Mouse (Mus musculus) embryonic facial prominence, embryonic 13.5 days (tissue): ENCODE measurements around the gene Zfp580. TPM values are rescaled to one million over a fixed set of nuclear protein-coding genes. Genes with fewer than 3 reads are reported as not detected.
A peak's percentile ranks its signal among the peaks of the same experiment; 100 is the strongest.
"Not testable (repeated sequence)": the region's sequence is repeated elsewhere in the genome, so short reads cannot be mapped to it uniquely, and the experiment has no call there.

Experiments used
- ATAC-seq: fragments of 200-750 bp; cut with Nextera tagmentation; 2 replicates; pipeline ENCODE4 v1.8.0; 2017; ENCODE audit warnings: low read depth; ENCODE audit not compliant: insufficient number of reproducible peaks, insufficient read depth, low FRiP score, low TSS enrichment
- H3K27ac ChIP-seq: fragments of 300-500 bp; sonication (generic); 2 replicates; pipeline ENCODE4 v1.5.1; 2015; ENCODE audit warnings: moderate library complexity, mild to moderate bottlenecking, inconsistent platforms
- H3K27me3 ChIP-seq: fragments of 300-500 bp; sonication (generic); 2 replicates; pipeline ENCODE4 v1.6.1; 2015; ENCODE audit warnings: mild to moderate bottlenecking, inconsistent platforms
- H3K36me3 ChIP-seq: fragments of 300-500 bp; sonication (generic); 2 replicates; pipeline ENCODE4 v1.6.1; 2015; ENCODE audit warnings: mild to moderate bottlenecking, inconsistent platforms
- H3K4me1 ChIP-seq: fragments of 300-500 bp; sonication (generic); 2 replicates; pipeline ENCODE4 v1.6.1; 2015; ENCODE audit warnings: inconsistent platforms
- H3K4me2 ChIP-seq: fragments of 300-500 bp; sonication (generic); 2 replicates; pipeline ENCODE4 v1.6.1; 2015; ENCODE audit warnings: moderate library complexity, mild to moderate bottlenecking, inconsistent platforms
- H3K4me3 ChIP-seq: fragments of 300-500 bp; sonication (generic); 2 replicates; pipeline ENCODE4 v1.5.1; 2015; ENCODE audit warnings: mild to moderate bottlenecking, inconsistent platforms
- H3K9ac ChIP-seq: fragments of 300-500 bp; sonication (generic); 2 replicates; pipeline ENCODE4 v1.6.1; 2015; ENCODE audit warnings: mild to moderate bottlenecking, inconsistent platforms
- H3K9me3 ChIP-seq: fragments of 300-500 bp; sonication (generic); 2 replicates; pipeline ENCODE4 v1.6.1; 2016; ENCODE audit warnings: inconsistent platforms
- WGBS: fragments of 180-500 bp; shearing (Covaris S2); methylation state at CpG from one replicate; pipeline ENCODE4 v1.1.7; 2015; ENCODE audit warnings: mixed read lengths; 5-methylcytosine and 5-hydroxymethylcytosine counted together
- polyA plus RNA-seq: library from polyadenylated mRNA; unstranded; fragments of >200 nt; fragmentation: Nextera tagmentation; extraction: Ambion mirVana; gene quantifications from 2 replicates; pipeline ENCODE4 v1.2.1, GENCODE M21; 2015

The Zfp580 gene
- polyA plus RNA-seq, result 44.7 and 45.9 TPM in 2 replicates

DNA sequence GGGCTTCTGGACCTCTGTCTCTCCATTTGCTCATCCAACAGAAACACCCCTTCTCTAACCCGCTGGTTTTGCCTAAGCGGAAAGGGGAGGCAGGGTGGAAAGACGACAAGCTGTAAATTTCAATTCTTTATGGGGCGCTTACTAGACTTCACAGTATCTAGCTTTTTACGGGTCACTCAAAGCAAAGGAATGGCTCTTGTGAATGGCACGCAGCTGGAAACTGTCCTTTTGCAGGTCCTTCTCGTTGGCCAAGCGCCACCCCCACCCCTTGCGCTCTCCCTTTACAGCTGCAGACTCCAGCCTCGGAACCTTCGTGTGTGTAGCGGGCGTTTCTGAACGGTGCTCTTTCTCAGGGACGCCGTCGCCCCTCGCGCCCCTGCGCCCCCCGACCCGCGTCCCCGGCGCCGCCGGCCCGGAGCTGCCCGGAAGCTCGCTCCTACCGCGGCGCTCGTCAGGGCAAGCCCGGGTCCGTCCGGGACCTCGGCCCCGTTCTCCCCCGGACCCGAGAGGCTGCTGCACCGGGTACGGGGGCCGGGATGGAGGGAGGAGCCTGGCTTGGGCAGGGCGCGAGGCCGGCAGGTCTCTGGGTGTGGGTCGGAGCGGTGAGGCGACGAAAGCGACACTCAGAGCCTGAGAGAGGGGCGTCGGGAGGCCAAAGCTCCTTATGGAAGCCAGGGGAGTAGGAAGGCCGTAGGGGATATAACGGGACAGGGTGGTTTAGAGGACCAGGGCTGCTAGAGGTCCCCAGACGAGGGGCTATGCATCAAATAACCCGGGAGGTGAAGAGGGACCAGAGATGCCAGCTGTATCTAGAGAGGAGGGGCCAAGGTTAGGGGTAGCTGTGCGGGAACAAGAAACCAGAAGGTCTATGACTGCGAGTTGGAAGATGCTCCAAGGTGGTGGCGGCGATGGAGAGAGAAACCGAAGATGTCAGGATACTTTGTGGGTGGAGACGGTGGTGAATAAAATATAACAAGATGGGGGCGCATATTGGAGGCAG is at the start of gene Zfp580:
Gene Zfp580, plus strand, starts transcription at position 346 of the 1,000 bp plus-strand sequence.
- no peaks in the 10 kb centered on the region for H3K9me3 ChIP-seq
- WGBS, result under 1% methylated on average over 65 of the region's 65 CpGs
- peak within 1 kb of the TSS; percentile 87 for H3K4me2 ChIP-seq
- peak; percentile 62; the same call in 1 of the 2 replicates for ATAC-seq
- H3K9ac ChIP-seq, result peak within 1 kb of the TSS; percentile 90
- H3K27ac ChIP-seq, result peak within 1 kb of the TSS; percentile 57; the same call in 1 of the 2 replicates
- peaks cover 45% of the 10 kb centered on the region for H3K27me3 ChIP-seq
- peaks cover 42% of the 10 kb centered on the region for H3K4me1 ChIP-seq
- peak within 1 kb of the TSS; percentile 77 for H3K4me3 ChIP-seq
- H3K36me3 ChIP-seq, result no peaks in the 10 kb centered on the region

- not testable (repeated sequence) for H3K27me3 ChIP-seq, H3K9me3 ChIP-seq, H3K4me2 ChIP-seq, ATAC-seq, H3K4me1 ChIP-seq, H3K9ac ChIP-seq, H3K27ac ChIP-seq, H3K4me3 ChIP-seq
- WGBS, result 59% methylated on average over 8 of the region's 8 CpGs
- peaks cover 19% of the 10 kb centered on the region for H3K36me3 ChIP-seq
Observed at GRCm38 (mm10) chr7:5002876-5003275, 48.5 kb upstream of the Zfp580 start.

DNA sequence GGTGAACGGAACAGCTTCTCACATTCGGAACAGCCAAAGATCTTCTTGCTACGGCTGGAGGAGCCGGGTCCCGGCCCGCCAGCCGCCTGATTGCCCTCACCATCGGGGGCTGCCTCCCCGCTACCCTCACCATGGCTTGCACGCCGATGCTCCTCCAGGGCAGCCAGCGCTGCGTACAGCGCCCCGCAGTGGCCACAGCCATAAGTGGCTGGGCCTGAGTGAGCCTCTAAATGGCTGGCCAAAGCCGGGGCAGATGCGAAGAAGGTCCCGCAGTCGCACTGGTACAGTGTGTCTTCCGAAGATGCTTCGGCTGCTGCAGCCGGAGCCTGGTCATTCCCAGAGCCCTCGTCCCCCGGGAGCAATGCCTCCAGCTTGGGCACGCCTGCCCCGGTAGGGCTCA is 43.1 kb upstream of the Zfp580 start:
- H3K4me3 ChIP-seq, result no peak overlapping the region
- 0 out of 2 replicates have a peak, but pooled peaks cover 6% of the 10 kb centered on the region for H3K9me3 ChIP-seq
- 97% methylated on average over 26 of the region's 26 CpGs for WGBS
- no peaks in the 10 kb centered on the region for H3K27me3 ChIP-seq
- H3K9ac ChIP-seq, result no peak overlapping the region
- no peak overlapping the region for H3K27ac ChIP-seq
- H3K4me2 ChIP-seq, result no peak overlapping the region
- H3K4me1 ChIP-seq, result peaks cover 2% of the 10 kb centered on the region; the same call in 1 of the 2 replicates
- ATAC-seq, result 0 out of 2 replicates have a peak, but pooled peaks have one; percentile 26
- H3K36me3 ChIP-seq, result peaks cover 70% of the 10 kb centered on the region

DNA sequence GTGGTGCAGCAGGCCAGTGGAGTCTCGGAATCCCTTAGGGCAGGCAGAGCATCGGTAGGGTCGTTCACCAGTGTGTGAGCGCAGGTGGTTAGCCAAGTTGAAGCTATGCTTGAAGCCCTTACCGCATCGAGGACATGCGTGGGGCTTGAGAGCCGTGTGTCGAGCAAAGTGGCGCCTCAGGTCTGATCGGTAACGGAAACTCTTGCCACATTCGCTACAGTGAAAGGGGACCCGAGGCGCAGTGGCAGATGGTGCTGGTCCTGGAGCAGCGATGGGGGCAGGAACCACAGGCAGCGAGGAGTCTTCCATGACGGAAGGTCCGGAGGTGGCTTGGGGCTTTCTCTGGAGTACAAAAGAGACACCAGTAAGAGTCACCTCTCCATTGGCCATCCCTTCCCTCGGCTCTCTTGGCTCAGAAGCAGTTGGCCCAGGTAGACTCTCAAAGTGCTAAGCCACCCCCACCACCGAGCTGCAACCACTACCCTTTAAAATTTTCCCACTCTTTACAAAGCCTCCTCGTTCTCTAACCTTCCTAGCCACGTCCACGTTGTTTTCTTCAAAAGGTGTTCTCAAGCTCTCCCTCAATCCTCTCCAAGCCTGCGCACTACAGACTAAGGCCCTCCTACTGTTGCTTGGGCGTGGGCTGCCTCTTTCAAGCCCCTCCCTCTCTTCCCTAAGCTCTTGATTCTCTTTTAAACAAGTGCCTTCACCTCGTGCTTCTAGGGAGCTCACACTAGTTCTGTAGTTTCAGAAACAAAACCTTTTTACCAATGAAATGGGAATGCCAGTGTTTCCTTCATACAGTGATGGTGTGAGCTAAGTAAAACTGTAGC is 38.4 kb upstream of the Zfp580 start:
- H3K36me3 ChIP-seq, result peaks cover 57% of the 10 kb centered on the region
- H3K9ac ChIP-seq, result no peak overlapping the region
- no peaks in the 10 kb centered on the region for H3K27me3 ChIP-seq
- H3K4me1 ChIP-seq, result peaks cover 10% of the 10 kb centered on the region
- H3K27ac ChIP-seq, result no peak overlapping the region
- peak overlapping the region; percentile 64 for H3K4me2 ChIP-seq
- WGBS, result 93% methylated on average over 27 of the region's 27 CpGs
- no peaks in the 10 kb centered on the region for H3K9me3 ChIP-seq
- ATAC-seq, result no peak
- peak overlapping the region; percentile 56 for H3K4me3 ChIP-seq

DNA sequence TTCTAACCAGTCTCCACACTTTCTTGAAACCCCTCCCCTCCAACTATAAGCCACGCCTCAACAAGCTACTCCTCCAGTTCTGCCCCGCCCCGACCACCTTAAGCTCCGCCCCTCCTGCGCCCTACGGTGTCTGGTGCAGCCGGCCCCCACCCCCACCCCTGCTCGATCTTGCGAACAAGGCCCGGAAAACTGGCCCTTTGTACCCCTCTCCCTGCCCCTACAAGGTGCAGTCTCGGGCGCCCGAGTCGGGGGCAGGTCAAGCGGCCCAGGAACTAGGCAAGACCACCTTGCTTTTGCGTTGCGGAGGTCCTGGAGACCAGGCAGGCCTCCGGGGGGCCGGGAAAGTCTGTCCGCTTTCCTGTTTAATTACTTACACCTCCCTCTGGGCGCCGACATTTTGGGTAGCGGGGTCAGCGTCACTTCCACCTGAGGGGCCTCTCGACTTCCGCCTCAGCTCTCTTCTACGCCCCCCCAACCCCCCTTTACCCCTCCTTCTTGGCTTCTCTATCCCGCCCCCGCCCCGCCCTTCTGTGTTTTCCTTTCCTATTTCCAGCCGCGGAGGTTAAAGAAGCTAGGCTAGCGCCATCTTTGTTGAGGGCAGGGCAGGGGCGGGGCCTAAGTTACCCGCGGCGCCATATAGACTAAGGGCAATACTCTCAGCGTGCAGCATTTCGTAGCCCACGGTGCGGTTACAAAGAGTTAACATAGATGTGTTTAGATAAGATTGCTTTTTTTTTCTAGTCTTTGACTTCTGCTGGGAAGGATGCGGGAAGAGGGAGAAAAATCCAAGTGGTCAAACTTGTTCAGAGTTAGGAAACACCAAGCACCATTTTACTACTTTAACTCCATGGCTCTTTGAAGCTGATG is 36.9 kb upstream of the Zfp580 start, which contains the start of the genes Zfp524 and Fiz1:
Gene Zfp524, plus strand, starts transcription at position 165 of the 867 bp plus-strand sequence.
Gene Fiz1, minus strand, starts transcription at position 447 of the 867 bp plus-strand sequence.
- H3K27me3 ChIP-seq, result no peaks in the 10 kb centered on the region
- H3K9me3 ChIP-seq, result no peaks in the 10 kb centered on the region
- peak within 1 kb of the TSS; percentile 98 for H3K27ac ChIP-seq
- H3K36me3 ChIP-seq, result peaks cover 41% of the 10 kb centered on the region
- peak; percentile 82 for ATAC-seq
- H3K9ac ChIP-seq, result peak within 1 kb of the TSS; percentile 79
- H3K4me3 ChIP-seq, result peak within 1 kb of the TSS; percentile 56
- H3K4me1 ChIP-seq, result peaks cover 17% of the 10 kb centered on the region
- peak within 1 kb of the TSS; percentile 64 for H3K4me2 ChIP-seq
- under 1% methylated on average over 42 of the region's 42 CpGs for WGBS

GRCm38 (mm10) chr7:5015118-5016001 is 36.0 kb upstream of the Zfp580 start, which contains the start of gene Gm44973:
Gm44973 (plus strand) TSS chr7:5015496.
- Histone ChIP-seq H3K4me2 (peak within 1 kb of the TSS; percentile 64), H3K9ac (peak within 1 kb of the TSS; percentile 79), H3K36me3 (peaks cover 32% of the 10 kb centered on the region), H3K4me1 (peaks cover 17% of the 10 kb centered on the region), H3K27me3 (no peaks in the 10 kb centered on the region), H3K9me3 (no peaks in the 10 kb centered on the region), H3K4me3 (peak within 1 kb of the TSS; percentile 56), H3K27ac (peak within 1 kb of the TSS; percentile 98)
- peak; percentile 74 for ATAC-seq
- WGBS, result under 1% methylated on average over 62 of the region's 76 CpGs

DNA sequence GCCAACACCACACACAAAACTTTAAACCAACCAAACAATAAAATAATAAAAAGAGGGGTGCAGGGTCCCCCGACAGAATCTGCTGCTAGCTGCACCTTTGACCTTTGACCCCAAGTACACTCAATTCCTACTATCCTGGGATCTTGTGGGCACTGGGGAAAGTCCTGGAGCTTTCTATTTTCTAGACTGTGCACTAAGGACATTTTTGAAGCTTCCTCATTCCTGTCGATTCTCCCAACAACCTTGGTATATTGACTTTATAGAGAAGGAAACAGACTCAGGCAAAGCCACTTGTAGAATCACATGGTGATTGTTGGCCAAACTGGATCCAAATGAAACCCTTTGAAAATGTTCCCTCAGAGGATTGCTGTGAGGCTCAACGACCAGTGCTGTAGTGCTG is 35.3 kb upstream of the Zfp580 start:
- peak overlapping the region; percentile 98 for H3K27ac ChIP-seq
- H3K9ac ChIP-seq, result peak overlapping the region; percentile 75
- no peak for ATAC-seq
- peak overlapping the region; percentile 56 for H3K4me3 ChIP-seq
- 64% methylated on average over 3 of the region's 3 CpGs for WGBS
- peaks cover 25% of the 10 kb centered on the region for H3K36me3 ChIP-seq
- peak overlapping the region; percentile 64 for H3K4me2 ChIP-seq
- H3K27me3 ChIP-seq, result no peaks in the 10 kb centered on the region
- peaks cover 17% of the 10 kb centered on the region for H3K4me1 ChIP-seq
- no peaks in the 10 kb centered on the region for H3K9me3 ChIP-seq

DNA sequence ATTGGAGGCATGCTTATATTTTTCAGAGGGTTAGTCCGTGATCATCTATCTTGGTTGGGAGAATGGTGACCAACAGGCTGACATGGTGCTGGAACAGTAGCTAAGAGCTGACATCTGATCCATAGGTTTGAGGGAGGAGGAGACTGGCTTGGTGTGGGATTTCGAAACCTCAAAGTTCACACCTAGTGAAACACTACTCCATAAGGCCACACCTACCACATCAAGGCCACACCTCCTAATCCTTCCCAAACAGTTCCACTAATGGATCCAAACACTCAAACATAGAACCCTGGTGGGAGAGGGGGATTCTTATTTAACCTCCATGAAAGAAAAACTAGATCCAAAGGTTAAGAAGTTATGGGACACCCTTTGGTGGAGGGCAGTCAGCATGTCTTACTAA is 34.4 kb upstream of the Zfp580 start:
- H3K4me1 ChIP-seq, result peaks cover 24% of the 10 kb centered on the region
- no peaks in the 10 kb centered on the region for H3K27me3 ChIP-seq
- H3K4me2 ChIP-seq, result no peak overlapping the region
- ATAC-seq, result no peak
- no peak overlapping the region for H3K4me3 ChIP-seq
- 98% methylated on average over 2 of the region's 2 CpGs for WGBS
- H3K9ac ChIP-seq, result no peak overlapping the region
- H3K36me3 ChIP-seq, result peaks cover 21% of the 10 kb centered on the region
- no peaks in the 10 kb centered on the region for H3K9me3 ChIP-seq
- H3K27ac ChIP-seq, result no peak overlapping the region

GRCm38 (mm10) chr7:5017352-5017751 is 34.0 kb upstream of the Zfp580 start:
- Histone ChIP-seq H3K9ac (no peak overlapping the region), H3K4me3 (no peak overlapping the region), H3K27ac (no peak overlapping the region), H3K4me2 (no peak overlapping the region), H3K27me3 (no peaks in the 10 kb centered on the region), H3K4me1 (peaks cover 28% of the 10 kb centered on the region), H3K36me3 (peaks cover 21% of the 10 kb centered on the region), H3K9me3 (no peaks in the 10 kb centered on the region)
- ATAC-seq, result no peak
- WGBS, result 90% methylated on average over 16 of the region's 16 CpGs

GRCm38 (mm10) chr7:5017931-5018330 is 33.4 kb upstream of the Zfp580 start:
- H3K27ac ChIP-seq, result no peak overlapping the region
- H3K9me3 ChIP-seq, result no peaks in the 10 kb centered on the region
- H3K27me3 ChIP-seq, result no peaks in the 10 kb centered on the region
- H3K9ac ChIP-seq, result no peak overlapping the region
- no peak overlapping the region for H3K4me2 ChIP-seq
- no peak overlapping the region for H3K4me3 ChIP-seq
- H3K36me3 ChIP-seq, result peaks cover 21% of the 10 kb centered on the region
- H3K4me1 ChIP-seq, result peaks cover 31% of the 10 kb centered on the region
- no peak for ATAC-seq
- 95% methylated on average over 21 of the region's 21 CpGs for WGBS
